In the genomic region with DNA sequence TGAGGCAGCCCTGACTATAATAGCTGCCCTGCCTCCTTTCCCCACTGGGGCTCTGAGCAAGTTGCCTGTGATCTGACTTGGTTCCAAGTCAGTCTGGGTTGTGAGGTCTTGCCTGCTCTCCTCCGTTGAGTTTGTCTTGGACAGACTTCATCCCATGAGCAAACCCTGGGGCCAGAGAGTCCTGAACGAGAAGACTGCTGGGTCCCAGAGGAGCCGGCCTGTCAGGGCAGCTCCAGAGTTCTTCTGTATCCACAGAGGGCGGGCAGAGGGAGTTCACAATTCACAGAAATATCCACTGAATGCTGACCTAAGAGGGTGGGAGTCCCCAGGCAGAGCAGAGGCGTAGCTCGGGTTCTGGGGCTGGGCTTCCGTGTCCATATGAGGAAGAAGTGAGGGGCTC, we compare ENCODE assay signal across 13 mouse cellular contexts. TPM values are rescaled to one million over a fixed set of nuclear protein-coding genes. Genes with fewer than 3 reads are reported as not detected.
DNase-seq lines count a peak whose midpoint lies in the region; ATAC-seq and TF ChIP-seq lines count a peak whose summit lies in the region.
"Had no signal": no experiment of that assay in that cellular context is flagged by ENCODE, and none has a peak within 500 bp of the region (broad histone marks: within the 10 kb centered on the region; RNA-seq: fewer than 3 reads in every experiment).

No protein-coding gene starts in this region.

- H3K9me3 ChIP-seq in hindbrain, embryonic 13.5 days = no peaks in the 10 kb centered on the region
- H3K9me3 ChIP-seq in hindbrain, embryonic 11.5 days (ENCODE audit: control insufficient read depth, low read length) = no peaks in the 10 kb centered on the region
- H3K9me3 ChIP-seq in midbrain, postnatal 0 days (ENCODE audit: low read length) = no peaks in the 10 kb centered on the region
- no peaks in the 10 kb centered on the region for H3K9me3 ChIP-seq in midbrain, embryonic 15.5 days
- H3K9me3 ChIP-seq: limb, embryonic 10.5 days had no signal

- 0 out of 2 replicates have a peak overlapping the region, but pooled peaks have one; percentile 8 for H3K27ac ChIP-seq in hindbrain, embryonic 13.5 days
- H3K27ac ChIP-seq in hindbrain, embryonic 11.5 days (ENCODE audit: low read depth, low read length) = no peak overlapping the region
- no peak overlapping the region for H3K27ac ChIP-seq in midbrain, postnatal 0 days (ENCODE audit: low read depth, low read length)
- H3K27ac ChIP-seq in midbrain, embryonic 15.5 days = no peak overlapping the region
- H3K27ac ChIP-seq: limb, embryonic 10.5 days had no signal

- no peak for ATAC-seq in hindbrain, embryonic 13.5 days (ENCODE audit: low FRiP score)
- no peak for ATAC-seq in hindbrain, embryonic 11.5 days (ENCODE audit: low FRiP score)
- ATAC-seq in midbrain, postnatal 0 days (ENCODE audit: low FRiP score) = no peak
- ATAC-seq in midbrain, embryonic 15.5 days (replicated peaks) = no peak

- no peaks in the 10 kb centered on the region for H3K36me3 ChIP-seq in hindbrain, embryonic 13.5 days
- H3K36me3 ChIP-seq in hindbrain, embryonic 11.5 days (ENCODE audit: control insufficient read depth, insufficient read depth, low read length) = no peaks in the 10 kb centered on the region
- H3K36me3 ChIP-seq in midbrain, postnatal 0 days (ENCODE audit: insufficient read depth, low read length) = no peaks in the 10 kb centered on the region
- no peaks in the 10 kb centered on the region for H3K36me3 ChIP-seq in midbrain, embryonic 15.5 days (replicated peaks)
- H3K36me3 ChIP-seq: limb, embryonic 10.5 days had no signal

- H3K4me2 ChIP-seq in hindbrain, embryonic 13.5 days = no peak overlapping the region
- no peak overlapping the region for H3K4me2 ChIP-seq in hindbrain, embryonic 11.5 days (replicated peaks; ENCODE audit: low read depth, low read length)
- H3K4me2 ChIP-seq in midbrain, postnatal 0 days (ENCODE audit: low read depth, low read length, poor library complexity, severe bottlenecking) = no peak overlapping the region
- no peak overlapping the region for H3K4me2 ChIP-seq in midbrain, embryonic 15.5 days
- H3K4me2 ChIP-seq: lung, embryonic 14.5 days had no signal

- H3K4me1 ChIP-seq in hindbrain, embryonic 13.5 days (replicated peaks) = peaks cover 50% of the 10 kb centered on the region
- peaks cover 10% of the 10 kb centered on the region for H3K4me1 ChIP-seq in hindbrain, embryonic 11.5 days (replicated peaks; ENCODE audit: control insufficient read depth, insufficient read depth, low read length)
- H3K4me1 ChIP-seq in midbrain, postnatal 0 days (ENCODE audit: insufficient read depth, low read length) = no peaks in the 10 kb centered on the region; the same call in 1 of the 2 replicates
- H3K4me1 ChIP-seq in midbrain, embryonic 15.5 days = peaks cover 11% of the 10 kb centered on the region; the same call in 1 of the 2 replicates

- H3K9ac ChIP-seq in hindbrain, embryonic 13.5 days = no peak overlapping the region
- H3K9ac ChIP-seq in hindbrain, embryonic 11.5 days (ENCODE audit: low read depth, low read length) = no peak overlapping the region
- H3K9ac ChIP-seq in midbrain, postnatal 0 days (replicated peaks; ENCODE audit: low read length, poor library complexity, severe bottlenecking) = no peak overlapping the region
- no peak overlapping the region for H3K9ac ChIP-seq in midbrain, embryonic 15.5 days
- H3K9ac ChIP-seq: lung, embryonic 14.5 days had no signal

- 80% methylated on average over 7 of the region's 7 CpGs for WGBS in hindbrain, embryonic 13.5 days
- WGBS in hindbrain, embryonic 11.5 days = 83% methylated on average over 7 of the region's 7 CpGs
- 72% methylated on average over 7 of the region's 7 CpGs for WGBS in midbrain, postnatal 0 days
- WGBS in midbrain, embryonic 15.5 days = 78% methylated on average over 7 of the region's 7 CpGs

- H3K27me3 ChIP-seq in hindbrain, embryonic 13.5 days = 0 out of 2 replicates have a peak, but pooled peaks cover 5% of the 10 kb centered on the region
- no peaks in the 10 kb centered on the region for H3K27me3 ChIP-seq in hindbrain, embryonic 11.5 days (ENCODE audit: control insufficient read depth, insufficient read depth, low read length)
- H3K27me3 ChIP-seq in midbrain, postnatal 0 days (ENCODE audit: insufficient read depth, low read length) = no peaks in the 10 kb centered on the region
- H3K27me3 ChIP-seq in midbrain, embryonic 15.5 days (replicated peaks) = no peaks in the 10 kb centered on the region

- peak; percentile 56 for DNase-seq in adrenal gland, postnatal 10 days
- DNase-seq in adrenal gland, adult 18-20 months (ENCODE audit: low spot score in 2 of 2) = no peak
- DNase-seq in hindbrain, embryonic 11.5 days (ENCODE audit: low spot score) = no peak
- peak; percentile 30 for DNase-seq in midbrain, postnatal 0 days (ENCODE audit: low spot score)
- DNase-seq in skeletal muscle tissue, adult 2 months (ENCODE audit: low read depth, low spot score) = peak; percentile 55
- DNase-seq in spleen, adult 12 weeks (ENCODE audit: low spot score) = no peak
- DNase-seq: lung, embryonic 14.5 days; retina, postnatal 1 day; thymus, adult 2 months had no signal

- H3K4me3 ChIP-seq in hindbrain, embryonic 13.5 days = no peak overlapping the region
- no peak overlapping the region for H3K4me3 ChIP-seq in hindbrain, embryonic 11.5 days (ENCODE audit: low read depth, low read length)
- no peak overlapping the region for H3K4me3 ChIP-seq in midbrain, postnatal 0 days (ENCODE audit: low read depth, low read length)
- H3K4me3 ChIP-seq in midbrain, embryonic 15.5 days = no peak overlapping the region
- H3K4me3 ChIP-seq: limb, embryonic 10.5 days had no signal

- 0 out of 2 replicates have a peak, but pooled peaks have one; percentile 2 for TF ChIP-seq CTCF in midbrain, postnatal 0 days (IDR thresholded peaks at IDR 0.05)

RNA-seq across cellular contexts. Expression of a gene that starts 16.6 kb away (rescaled TPM):
- total RNA-seq in adrenal gland, postnatal 10 days (2021) = 1 to 10 TPM; 8.6 to 9.2 TPM
- 10 to 100 TPM in 1 of 2 experiments, 1 to 10 TPM in 1; 6.5 to 11.8 TPM for total RNA-seq in adrenal gland, adult 18-20 months (2021)
- 22.8 and 27.7 TPM in 2 replicates for polyA plus RNA-seq in hindbrain, embryonic 13.5 days (2015; fragmentation: Nextera tagmentation; extraction: Ambion mirVana)
- 6.2 and 7.1 TPM in 2 replicates for polyA plus RNA-seq in hindbrain, embryonic 11.5 days (2014; fragmentation: Nextera tagmentation; extraction: Ambion mirVana)
- total RNA-seq in midbrain, postnatal 0 days (2014; rRNA removed) = 71.2 and 105 TPM in 2 replicates
- 58.7 and 70.5 TPM in 2 replicates for polyA plus RNA-seq in midbrain, postnatal 0 days (2015; fragmentation: Nextera tagmentation; extraction: Ambion mirVana)
- 32.3 and 33.0 TPM in 2 replicates for polyA plus RNA-seq in midbrain, embryonic 15.5 days (2015; fragmentation: Nextera tagmentation; extraction: Ambion mirVana)

RNA-seq across cellular contexts. Expression of a gene that starts 21.5 kb away (rescaled TPM):
- under 1 TPM; 0.64 to 0.78 TPM for total RNA-seq in adrenal gland, postnatal 10 days (2021)
- total RNA-seq in adrenal gland, adult 18-20 months (2021) = under 1 TPM; 0.70 to 0.99 TPM
- polyA plus RNA-seq in hindbrain, embryonic 13.5 days (2015; fragmentation: Nextera tagmentation; extraction: Ambion mirVana) = 1.6 and 2.8 TPM in 2 replicates
- polyA plus RNA-seq in hindbrain, embryonic 11.5 days (2014; fragmentation: Nextera tagmentation; extraction: Ambion mirVana) = 1.7 and 1.8 TPM in 2 replicates
- 2.0 and 9.0 TPM in 2 replicates for total RNA-seq in midbrain, postnatal 0 days (2014; rRNA removed)
- polyA plus RNA-seq in midbrain, postnatal 0 days (2015; fragmentation: Nextera tagmentation; extraction: Ambion mirVana) = 1.2 and 1.4 TPM in 2 replicates
- 2.7 and 3.2 TPM in 2 replicates for polyA plus RNA-seq in midbrain, embryonic 15.5 days (2015; fragmentation: Nextera tagmentation; extraction: Ambion mirVana)
- total RNA-seq: megakaryocyte-erythroid progenitor cell, adult 5-6 weeks had no signal

RNA-seq across cellular contexts. Expression of a gene that starts 32.4 kb away (rescaled TPM):
- 10 to 100 TPM; 14.2 to 17.7 TPM for total RNA-seq in adrenal gland, postnatal 10 days (2021)
- 10 to 100 TPM in 1 of 2 experiments, 1 to 10 TPM in 1; 9.9 to 12.9 TPM for total RNA-seq in adrenal gland, adult 18-20 months (2021)
- polyA plus RNA-seq in hindbrain, embryonic 13.5 days (2015; fragmentation: Nextera tagmentation; extraction: Ambion mirVana) = 45.2 and 45.4 TPM in 2 replicates
- polyA plus RNA-seq in hindbrain, embryonic 11.5 days (2014; fragmentation: Nextera tagmentation; extraction: Ambion mirVana) = 27.3 and 27.9 TPM in 2 replicates
- 238 and 337 TPM in 2 replicates for total RNA-seq in midbrain, postnatal 0 days (2014; rRNA removed)
- 86.8 and 92.9 TPM in 2 replicates for polyA plus RNA-seq in midbrain, postnatal 0 days (2015; fragmentation: Nextera tagmentation; extraction: Ambion mirVana)
- 65.4 and 67.7 TPM in 2 replicates for polyA plus RNA-seq in midbrain, embryonic 15.5 days (2015; fragmentation: Nextera tagmentation; extraction: Ambion mirVana)
- total RNA-seq: megakaryocyte-erythroid progenitor cell, adult 5-6 weeks had no signal

RNA-seq across cellular contexts. Expression of a gene that starts 36.3 kb away (rescaled TPM):
- total RNA-seq in adrenal gland, postnatal 10 days (2021) = 100 to 1,000 TPM; 145 to 149 TPM
- total RNA-seq in adrenal gland, adult 18-20 months (2021) = 100 to 1,000 TPM; 222 to 245 TPM
- polyA plus RNA-seq in hindbrain, embryonic 13.5 days (2015; fragmentation: Nextera tagmentation; extraction: Ambion mirVana) = 485 and 492 TPM in 2 replicates
- 233 and 246 TPM in 2 replicates for polyA plus RNA-seq in hindbrain, embryonic 11.5 days (2014; fragmentation: Nextera tagmentation; extraction: Ambion mirVana)
- 607 and 625 TPM in 2 replicates for total RNA-seq in midbrain, postnatal 0 days (2014; rRNA removed)
- polyA plus RNA-seq in midbrain, postnatal 0 days (2015; fragmentation: Nextera tagmentation; extraction: Ambion mirVana) = 667 and 754 TPM in 2 replicates
- 617 and 618 TPM in 2 replicates for polyA plus RNA-seq in midbrain, embryonic 15.5 days (2015; fragmentation: Nextera tagmentation; extraction: Ambion mirVana)

RNA-seq across cellular contexts. Expression of a gene that starts 41.0 kb away (rescaled TPM):
- 1 to 10 TPM; 5.6 to 7.0 TPM for total RNA-seq in adrenal gland, postnatal 10 days (2021)
- total RNA-seq in adrenal gland, adult 18-20 months (2021) = 10 to 100 TPM; 11.7 to 13.3 TPM
- 24.0 and 24.8 TPM in 2 replicates for polyA plus RNA-seq in hindbrain, embryonic 13.5 days (2015; fragmentation: Nextera tagmentation; extraction: Ambion mirVana)
- 21.0 and 26.8 TPM in 2 replicates for polyA plus RNA-seq in hindbrain, embryonic 11.5 days (2014; fragmentation: Nextera tagmentation; extraction: Ambion mirVana)
- total RNA-seq in midbrain, postnatal 0 days (2014; rRNA removed) = 13.8 and 23.3 TPM in 2 replicates
- 13.3 and 15.9 TPM in 2 replicates for polyA plus RNA-seq in midbrain, postnatal 0 days (2015; fragmentation: Nextera tagmentation; extraction: Ambion mirVana)
- 24.0 and 25.5 TPM in 2 replicates for polyA plus RNA-seq in midbrain, embryonic 15.5 days (2015; fragmentation: Nextera tagmentation; extraction: Ambion mirVana)

Comparison
In these comparisons a context has a peak if more than half of its experiments do, and no peak if none do; other contexts are left out.
1. DNase-seq: peak in adrenal gland, postnatal 10 days (single experiment), midbrain, postnatal 0 days (single experiment) and skeletal muscle tissue, adult 2 months (single experiment); none in adrenal gland, adult 18-20 months (0 of 2), hindbrain, embryonic 11.5 days (single experiment) and spleen, adult 12 weeks (single experiment).